Mouse (Mus musculus) kidney, adult 2 months (tissue): ENCODE measurements around the gene Tns2.

Experiments used
- CTCF ChIP-seq: fragments of 200-500 bp; conservative IDR thresholded peaks from 2 replicates; pipeline ENCODE4 v1.5.1; 2011; ENCODE audit warnings: low read depth, mild to moderate bottlenecking, control low read depth, low read length, moderate library complexity, mixed read lengths; ENCODE audit not compliant: insufficient read depth, insufficient read length
- POLR2A ChIP-seq: fragments of 200-500 bp; IDR thresholded peaks from one replicate; pipeline ENCODE4 v1.6.1; 2011; ENCODE audit warnings: low read depth, low read length, control low read depth

DNA sequence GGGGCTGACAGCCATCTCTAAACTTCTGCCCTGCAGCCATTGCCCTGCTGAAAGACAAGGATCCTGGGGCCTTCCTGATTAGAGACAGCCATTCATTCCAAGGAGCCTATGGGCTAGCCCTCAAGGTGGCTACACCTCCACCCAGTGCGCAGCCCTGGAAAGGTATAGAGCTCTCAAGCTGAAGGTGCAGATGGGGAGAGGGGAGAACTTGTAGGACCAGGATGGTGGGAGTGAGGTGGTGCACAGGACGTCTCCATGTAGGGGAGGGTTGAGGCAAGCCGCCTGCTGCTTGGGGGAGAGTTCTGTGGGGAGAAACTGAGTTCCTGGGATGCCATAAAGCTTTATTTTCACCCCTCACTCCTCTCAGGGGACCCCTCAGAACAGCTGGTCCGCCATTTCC is 13.5 kb downstream of the Tns2 start:
- TF ChIP-seq CTCF (no peak), POLR2A (no peak)
